Mouse (Mus musculus) fibroblast of lung, adult 2 months (primary cell): ENCODE measurements around the gene Vmn1r104.
"Not testable (repeated sequence)": the region's sequence is repeated elsewhere in the genome, so short reads cannot be mapped to it uniquely, and the experiment has no call there.

Experiments
- DNase-seq: peaks from one replicate; pipeline ENCODE4 v3.0.0-alpha.2; 2011; ENCODE audit warnings: low read depth

Vmn1r104 gene

GRCm38 (mm10) chr7:20533537-20533936, at the start of gene Vmn1r104:
Gene Vmn1r104, plus strand, starts transcription at chr7:20533837.
- DNase-seq: not testable (repeated sequence)

DNA sequence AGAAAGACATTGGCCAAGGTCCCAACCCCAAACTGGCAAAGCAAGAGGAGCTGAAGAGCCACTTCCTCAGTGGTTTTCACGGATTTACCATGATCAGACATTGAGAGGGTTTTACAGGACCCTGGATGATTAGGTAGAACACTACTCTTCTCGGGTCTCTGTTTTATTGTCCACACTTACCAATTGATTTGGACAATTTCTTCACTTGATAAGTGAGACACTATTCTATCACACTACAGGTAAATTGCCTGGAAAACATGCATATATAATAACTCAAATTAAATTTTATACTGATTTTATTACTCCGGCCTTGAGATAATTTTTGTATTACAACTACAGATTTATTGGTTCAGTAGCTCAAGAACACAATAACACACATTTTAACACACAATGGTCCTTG, 23.2 kb upstream of the Vmn1r104 start, which contains the start of gene Vmn1r103:
Gene Vmn1r103, minus strand, starts transcription at position 101 of the 400 bp plus-strand sequence.
- DNase-seq: not testable (repeated sequence)

GRCm38 (mm10) chr7:20545657-20546056, 12.0 kb downstream of the Vmn1r104 start, which contains the start of gene Gm5726:
Gene Gm5726, minus strand, starts transcription at chr7:20545757.
- not testable (repeated sequence) for DNase-seq

DNA sequence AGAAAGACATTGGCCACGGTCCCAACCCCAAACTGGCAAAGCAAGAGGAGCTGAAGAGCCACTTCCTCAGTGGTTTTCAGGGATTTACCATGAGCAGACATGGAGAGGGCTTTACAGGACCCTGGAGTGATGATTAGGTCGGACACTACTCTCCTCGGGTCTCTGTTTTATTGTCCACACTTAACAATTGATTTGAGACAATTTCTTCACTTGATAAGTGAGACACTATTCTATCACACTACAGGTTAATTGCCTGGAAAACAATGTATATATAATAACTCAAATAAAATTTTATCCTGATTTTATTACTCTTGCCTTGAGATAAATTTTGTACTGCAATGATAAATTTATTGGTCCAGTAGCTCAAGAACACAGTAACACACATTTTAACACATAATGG, 42.5 kb downstream of the Vmn1r104 start, which contains the start of gene Gm4141:
Gene Gm4141, minus strand, starts transcription at position 101 of the 400 bp plus-strand sequence.
- not testable (repeated sequence) for DNase-seq
